Mouse (Mus musculus) thymus, adult 2 months (tissue): ENCODE measurements around the gene Eif3k. TPM values are rescaled to one million over a fixed set of nuclear protein-coding genes. Genes with fewer than 3 reads are reported as not detected.

Experiments used
- DNase-seq: peaks from one replicate; pipeline ENCODE4 v3.0.0; 2021
- H3K27ac ChIP-seq: fragments of 200-500 bp; 2 replicates; pipeline ENCODE4 v1.5.1; 2012; ENCODE audit warnings: low read length, control low read depth; ENCODE audit not compliant: control insufficient read depth, insufficient read depth
- H3K27me3 ChIP-seq: fragments of 200-500 bp; 2 replicates; pipeline ENCODE4 v1.6.1; 2012; ENCODE audit warnings: mild to moderate bottlenecking, low read length, moderate library complexity, mixed read lengths; ENCODE audit not compliant: control insufficient read depth, insufficient read depth
- H3K36me3 ChIP-seq: fragments of 200-500 bp; 2 replicates; pipeline ENCODE4 v1.6.1; 2012; ENCODE audit warnings: mild to moderate bottlenecking, low read length, moderate library complexity; ENCODE audit not compliant: control insufficient read depth, insufficient read depth
- H3K4me1 ChIP-seq: fragments of 200-500 bp; replicated peaks from 2 replicates; pipeline ENCODE4 v1.6.1; 2012; ENCODE audit warnings: low read length; ENCODE audit not compliant: control insufficient read depth, insufficient read depth
- H3K4me3 ChIP-seq: fragments of 200-500 bp; 2 replicates; pipeline ENCODE4 v1.5.1; 2012; ENCODE audit warnings: mild to moderate bottlenecking, low read length, control low read depth, moderate library complexity; ENCODE audit not compliant: control insufficient read depth, insufficient read depth
- CTCF ChIP-seq: fragments of 200-500 bp; IDR thresholded peaks from 2 replicates; pipeline ENCODE4 v1.5.1; 2012; ENCODE audit warnings: mild to moderate bottlenecking, control low read depth, low read length, moderate library complexity, borderline replicate concordance; ENCODE audit not compliant: control insufficient read depth, poor library complexity, insufficient read depth; ENCODE audit errors: extremely low read depth
- POLR2A ChIP-seq: fragments of 200-500 bp; IDR thresholded peaks from 2 replicates; pipeline ENCODE4 v1.6.1; 2012; ENCODE audit warnings: mild to moderate bottlenecking, low read length, control low read depth, moderate library complexity; ENCODE audit not compliant: control insufficient read depth, poor library complexity, insufficient read depth; ENCODE audit errors: extremely low read depth
- WGBS: fragments of 180-500 bp; shearing (Covaris S2); methylation state at CpG from one replicate; pipeline ENCODE4 v1.1.7; 2018; 5-methylcytosine and 5-hydroxymethylcytosine counted together
- polyA plus RNA-seq: library from polyadenylated mRNA; depleted of rRNA; stranded (reverse); fragments of >200 nt; gene quantifications from 2 replicates; pipeline ENCODE4 v1.2.3, GENCODE M21; 2012

Eif3k gene
- polyA plus RNA-seq, 1 experiment, result 396 TPM

- Histone ChIP-seq H3K27me3 (no peaks in the 10 kb centered on the region), H3K27ac (peak overlapping the region; percentile 49), H3K36me3 (no peaks in the 10 kb centered on the region), H3K4me1 (peaks cover 45% of the 10 kb centered on the region), H3K4me3 (no peak overlapping the region)
- TF ChIP-seq POLR2A (no peak), CTCF (no peak)
- DNase-seq, result no peak
- WGBS, result 62% methylated on average over 4 of the region's 4 CpGs
Observed at GRCm38 (mm10) chr7:28941542-28941941, 40.1 kb downstream of the Eif3k start.

GRCm38 (mm10) chr7:28941129-28941528, 40.5 kb downstream of the Eif3k start:
- DNase-seq, result no peak

DNA sequence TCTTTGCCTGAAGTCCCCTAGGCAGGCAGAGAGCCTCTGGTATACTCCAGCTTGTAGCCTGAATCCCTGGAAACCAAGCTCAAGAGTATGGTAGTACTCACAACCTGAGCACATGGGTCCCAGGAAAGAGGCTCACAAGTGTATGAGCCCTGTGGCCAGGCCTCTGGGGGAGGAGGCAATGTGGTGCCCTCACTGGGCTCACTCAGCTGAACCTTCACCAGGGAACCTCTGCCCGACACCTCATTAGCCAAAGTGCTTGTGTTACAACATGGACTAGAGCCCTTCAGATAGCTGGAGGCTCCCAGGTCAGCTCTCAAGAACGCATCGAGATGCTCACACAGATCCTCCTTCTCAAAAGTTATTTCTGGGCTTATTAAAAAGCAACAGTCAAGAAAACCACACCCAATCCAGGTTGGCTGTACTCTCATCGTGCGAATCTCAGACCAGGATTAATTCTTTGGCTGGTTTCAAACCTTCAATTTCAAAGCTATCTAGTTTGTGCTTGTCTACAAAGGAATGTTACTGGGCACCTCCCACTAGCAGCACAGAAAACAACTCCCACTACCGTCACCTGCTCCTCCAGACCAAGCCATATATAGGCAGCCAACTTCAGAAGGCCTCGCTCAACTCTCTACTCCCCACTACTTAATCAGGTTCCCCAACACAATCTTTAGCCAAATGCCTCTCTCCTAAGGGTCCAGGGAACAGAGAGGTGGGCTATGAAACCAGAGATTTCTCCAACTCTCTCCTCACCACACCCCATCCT, 42.1 kb downstream of the Eif3k start:
- Histone ChIP-seq H3K36me3 (no peaks in the 10 kb centered on the region), H3K4me1 (peaks cover 28% of the 10 kb centered on the region), H3K4me3 (no peak overlapping the region), H3K27ac (no peak overlapping the region), H3K27me3 (no peaks in the 10 kb centered on the region)
- WGBS, result 86% methylated on average over 7 of the region's 7 CpGs
- TF ChIP-seq POLR2A (no peak), CTCF (no peak)
- DNase-seq, result no peak

More at GRCm38 (mm10) chr7:28941129-28941528, 40.5 kb downstream of the Eif3k start:
- Histone ChIP-seq H3K27ac (no peak overlapping the region), H3K27me3 (no peaks in the 10 kb centered on the region), H3K4me1 (peaks cover 41% of the 10 kb centered on the region), H3K4me3 (no peak overlapping the region), H3K36me3 (no peaks in the 10 kb centered on the region)
- TF ChIP-seq CTCF, result no peak
- no peak for TF ChIP-seq POLR2A
- 92% methylated on average over 4 of the region's 4 CpGs for whole genome bisulfite sequencing

DNA sequence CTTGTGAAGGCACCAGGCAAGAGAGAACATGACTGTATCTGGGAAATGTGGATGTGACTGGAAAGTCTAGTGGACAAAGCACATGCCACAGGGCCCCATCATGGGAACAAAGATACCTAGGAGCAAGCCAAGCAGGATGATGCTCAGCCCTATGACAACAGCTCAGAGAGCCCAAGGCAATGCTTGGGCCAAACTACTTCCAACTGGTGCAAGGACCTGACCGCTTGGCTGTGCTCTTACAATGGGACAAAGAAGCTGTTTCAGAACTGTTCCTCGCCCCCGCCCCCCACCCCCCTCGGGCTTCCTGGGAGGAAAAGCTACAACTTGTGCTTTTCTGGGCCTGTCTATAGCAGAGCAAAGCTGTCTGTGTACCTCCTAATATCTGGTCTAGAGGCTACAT, 43.0 kb downstream of the Eif3k start:
- Histone ChIP-seq H3K27me3 (no peaks in the 10 kb centered on the region), H3K4me3 (no peak overlapping the region), H3K36me3 (no peaks in the 10 kb centered on the region), H3K4me1 (peaks cover 23% of the 10 kb centered on the region), H3K27ac (no peak overlapping the region)
- WGBS, result 74% methylated on average over 4 of the region's 4 CpGs
- TF ChIP-seq POLR2A (no peak), CTCF (no peak)
- DNase-seq, result no peak

GRCm38 (mm10) chr7:28936787-28937186, 44.9 kb downstream of the Eif3k start:
- DNase-seq, result no peak
- 93% methylated on average over 4 of the region's 4 CpGs for WGBS
- H3K27ac ChIP-seq, result no peak overlapping the region
- H3K27me3 ChIP-seq, result no peaks in the 10 kb centered on the region
- no peak for TF ChIP-seq CTCF
- no peak for TF ChIP-seq POLR2A
- H3K4me1 ChIP-seq, result peaks cover 11% of the 10 kb centered on the region
- no peaks in the 10 kb centered on the region for H3K36me3 ChIP-seq
- no peak overlapping the region for H3K4me3 ChIP-seq

DNA sequence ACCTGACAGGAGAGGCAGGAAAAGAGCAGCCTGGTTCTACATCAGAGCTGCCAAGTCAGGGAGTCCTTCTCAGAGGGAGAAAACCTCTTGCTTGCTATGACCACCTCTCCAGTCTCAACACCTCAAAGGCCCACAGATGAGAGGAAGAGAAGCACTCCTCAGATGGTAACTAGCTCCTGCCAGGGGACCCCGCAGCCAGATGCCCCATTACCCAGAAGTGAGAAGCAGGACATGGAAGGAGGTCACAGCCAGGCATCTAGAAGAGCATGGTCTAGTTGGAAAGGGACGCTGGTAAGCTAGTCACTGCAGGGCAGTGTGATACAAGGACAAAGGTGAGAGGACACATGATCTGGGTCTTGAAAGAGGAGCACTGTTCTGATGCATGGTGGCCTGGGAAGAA, 47.8 kb downstream of the Eif3k start:
- DNase-seq, result no peak
- Histone ChIP-seq H3K27ac (no peak overlapping the region), H3K4me1 (no peaks in the 10 kb centered on the region), H3K4me3 (no peak overlapping the region), H3K27me3 (no peaks in the 10 kb centered on the region), H3K36me3 (no peaks in the 10 kb centered on the region)
- no peak for TF ChIP-seq POLR2A
- no peak for TF ChIP-seq CTCF
- 97% methylated on average over 2 of the region's 2 CpGs for WGBS

GRCm38 (mm10) chr7:28932421-28933041, 49.1 kb downstream of the Eif3k start:
- Histone ChIP-seq H3K4me1 (no peaks in the 10 kb centered on the region), H3K27me3 (no peaks in the 10 kb centered on the region), H3K36me3 (no peaks in the 10 kb centered on the region), H3K27ac (no peak overlapping the region), H3K4me3 (no peak overlapping the region)
- DNase-seq, result no peak
- no peak for TF ChIP-seq CTCF
- TF ChIP-seq POLR2A, result no peak
- 91% methylated on average over 6 of the region's 6 CpGs for WGBS
